Mouse (Mus musculus): ENCODE results near the gene Tmem132d.

DNA sequence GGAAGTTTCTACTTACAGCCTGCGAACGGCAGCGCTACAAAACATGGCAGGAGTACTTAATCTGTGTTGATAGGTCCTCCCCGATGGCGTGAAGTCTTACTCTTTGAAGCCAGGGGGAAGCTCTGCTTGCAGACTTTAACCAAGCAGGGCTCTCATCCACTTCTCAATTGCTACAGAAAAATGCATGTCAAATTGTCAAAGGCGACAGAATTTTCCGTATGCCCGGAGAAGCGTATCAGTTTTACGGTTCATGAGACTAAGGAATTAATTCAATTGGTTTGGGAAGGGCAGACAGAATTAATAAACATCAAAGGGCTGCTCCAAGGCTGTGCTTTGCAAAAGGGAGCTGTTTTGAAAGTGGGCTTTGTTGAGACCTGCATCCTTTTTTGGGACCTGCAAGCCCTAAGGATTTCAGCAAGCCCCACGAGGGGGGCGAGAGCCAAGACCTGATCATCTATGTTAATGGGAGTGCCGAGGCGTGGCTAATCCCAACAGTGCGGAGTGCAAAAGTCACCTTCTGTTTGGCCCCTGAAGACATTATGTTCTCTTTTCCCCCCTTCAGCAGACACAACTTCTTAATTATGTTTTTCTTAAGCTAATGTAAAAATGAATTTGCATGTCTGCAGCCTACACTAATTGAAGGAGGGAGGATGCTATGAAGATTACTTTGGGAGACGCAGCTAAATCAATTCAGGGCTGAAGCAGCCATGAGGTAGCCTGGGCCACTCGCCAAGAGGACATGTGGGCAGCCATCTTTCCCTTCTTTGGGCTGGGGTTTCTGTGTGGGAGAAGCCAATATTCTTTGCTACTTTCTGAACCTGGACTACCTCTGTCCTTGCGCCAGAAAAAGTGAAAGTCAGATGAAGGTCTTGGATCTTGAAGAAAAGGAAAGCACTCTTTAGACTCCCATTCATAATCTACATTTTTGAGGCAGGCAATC, 547.0 kb downstream of the Tmem132d start:
- TF ChIP-seq CTCF (IDR thresholded peaks at IDR 0.05; ENCODE audit: control insufficient read depth, insufficient read depth, insufficient read length) (no peak), MYOD1 (IDR thresholded peaks at IDR 0.05; ENCODE audit: control insufficient read depth, insufficient read length, low read depth) (no peak), MYOG (IDR thresholded peaks at IDR 0.05; ENCODE audit: control insufficient read depth, extremely low read depth, insufficient read length) (no peak), MAX (IDR thresholded peaks at IDR 0.05) (no peak), CEBPB (IDR thresholded peaks at IDR 0.05; ENCODE audit: low read depth) (no peak), USF1 (IDR thresholded peaks at IDR 0.05; ENCODE audit: low read depth) (no peak)
